Mouse (Mus musculus): Measurements from ENCODE around the gene Defb23.
A peak's percentile ranks its signal among the peaks of the same experiment; 100 is the strongest.

Gene Defb23

GRCm38 (mm10) chr2:152464570-152465150, at the start of gene Defb23:
Gene Defb23 (minus strand): TSS chr2:152464620.
- DNase-seq: no peak

- no peak for DNase-seq
These were observed 47.2 kb upstream of the Defb23 start, which contains the start of gene Defb26 for GRCm38 (mm10) chr2:152511592-152511991. Gene Defb26 (minus strand): TSS chr2:152511692.

GRCm38 (mm10) chr2:152503950-152504349, 39.5 kb upstream of the Defb23 start:
- DNase-seq: no peak

- no peak for DNase-seq
These were observed 36.4 kb upstream of the Defb23 start for GRCm38 (mm10) chr2:152500863-152501229.

- no peak for DNase-seq
These were observed 35.9 kb upstream of the Defb23 start for GRCm38 (mm10) chr2:152500204-152500862.

GRCm38 (mm10) chr2:152498020-152498419, 33.6 kb upstream of the Defb23 start:
- DNase-seq: no peak

- DNase-seq: no peak
These were observed 28.7 kb upstream of the Defb23 start for GRCm38 (mm10) chr2:152493151-152493550.

GRCm38 (mm10) chr2:152490038-152490437, 25.6 kb upstream of the Defb23 start, which contains the start of gene Defb22:
Gene Defb22 (minus strand): TSS chr2:152490138.
- no peak for DNase-seq

GRCm38 (mm10) chr2:152487024-152487423, 22.6 kb upstream of the Defb23 start:
- no peak for DNase-seq

- peak; percentile 8 for DNase-seq
These were observed 17.3 kb upstream of the Defb23 start for GRCm38 (mm10) chr2:152481726-152482125.

GRCm38 (mm10) chr2:152480881-152481280, 16.5 kb upstream of the Defb23 start:
- no peak for DNase-seq

- DNase-seq: no peak
These were observed 12.3 kb upstream of the Defb23 start, which contains the start of gene Defb20 for GRCm38 (mm10) chr2:152476763-152477162. Gene Defb20 (plus strand): TSS chr2:152477063.

GRCm38 (mm10) chr2:152472434-152472833, 8.0 kb upstream of the Defb23 start:
- no peak for DNase-seq

- peak; percentile 58 for DNase-seq
These were observed 6.6 kb upstream of the Defb23 start for GRCm38 (mm10) chr2:152470973-152471372.

- no peak for DNase-seq
These were observed 5.2 kb downstream of the Defb23 start for GRCm38 (mm10) chr2:152459241-152459640.

GRCm38 (mm10) chr2:152452101-152452781, 12.2 kb downstream of the Defb23 start:
- DNase-seq: no peak

- peak; percentile 63 for DNase-seq
These were observed 14.2 kb downstream of the Defb23 start for GRCm38 (mm10) chr2:152450241-152450640.

- no peak for DNase-seq
These were observed 17.0 kb downstream of the Defb23 start for GRCm38 (mm10) chr2:152447461-152447860.

- DNase-seq: no peak
These were observed 17.8 kb downstream of the Defb23 start for GRCm38 (mm10) chr2:152446642-152447041.

GRCm38 (mm10) chr2:152443281-152443680, 21.1 kb downstream of the Defb23 start:
- peak; percentile 16 for DNase-seq

- no peak for DNase-seq
These were observed 22.1 kb downstream of the Defb23 start for GRCm38 (mm10) chr2:152442322-152442721.

- no peak for DNase-seq
These were observed 24.6 kb downstream of the Defb23 start for GRCm38 (mm10) chr2:152439833-152440232.

- DNase-seq: no peak
These were observed 25.5 kb downstream of the Defb23 start for GRCm38 (mm10) chr2:152438963-152439362.

Measured in lung, postnatal 10 days (tissue).